Mouse (Mus musculus): Measurements from ENCODE around the gene Eno1. TPM values are rescaled to one million over a fixed set of nuclear protein-coding genes. Genes with fewer than 3 reads are reported as not detected.
A peak's percentile ranks its signal among the peaks of the same experiment; 100 is the strongest.

Eno1 gene
- polyA plus RNA-seq, 1 experiment from 2014 or later: 2,045 TPM

- no peak for ATAC-seq (ENCODE audit: low FRiP score, low TSS enrichment)
- Histone ChIP-seq H3K27ac (ENCODE audit: low read length) (no peak overlapping the region; the same call in 1 of the 2 replicates), H3K9ac (replicated peaks; ENCODE audit: low read length) (no peak overlapping the region), H3K36me3 (ENCODE audit: insufficient read depth, low read length) (peaks cover 10% of the 10 kb centered on the region), H3K4me2 (replicated peaks; ENCODE audit: low read depth, low read length) (no peak overlapping the region), H3K9me3 (ENCODE audit: low read length) (no peaks in the 10 kb centered on the region), H3K4me1 (ENCODE audit: insufficient read depth, low read length) (peaks cover 52% of the 10 kb centered on the region), H3K4me3 (ENCODE audit: low read length) (no peak overlapping the region), H3K27me3 (ENCODE audit: insufficient read depth, low read length) (no peaks in the 10 kb centered on the region)
- WGBS: 72% methylated on average over 4 of the region's 4 CpGs
These were observed 936 bp upstream of the Eno1 start for GRCm38 (mm10) chr4:150235585-150235984.

- peak overlapping the region; percentile 99 for H3K27ac ChIP-seq (ENCODE audit: low read length)
- H3K27me3 ChIP-seq (ENCODE audit: insufficient read depth, low read length): no peaks in the 10 kb centered on the region
- peak overlapping the region; percentile 60 for H3K4me2 ChIP-seq (replicated peaks; ENCODE audit: low read depth, low read length)
- H3K36me3 ChIP-seq (ENCODE audit: insufficient read depth, low read length): peaks cover 14% of the 10 kb centered on the region
- peak overlapping the region; percentile 96 for H3K9ac ChIP-seq (replicated peaks; ENCODE audit: low read length)
- WGBS: 81% methylated on average over 8 of the region's 8 CpGs
- ATAC-seq (ENCODE audit: low FRiP score, low TSS enrichment): no peak
- peak overlapping the region; percentile 95 for H3K4me3 ChIP-seq (ENCODE audit: low read length)
- peaks cover 50% of the 10 kb centered on the region for H3K4me1 ChIP-seq (ENCODE audit: insufficient read depth, low read length)
- H3K9me3 ChIP-seq (ENCODE audit: low read length): no peaks in the 10 kb centered on the region
These were observed 490 bp upstream of the Eno1 start for GRCm38 (mm10) chr4:150236031-150236430.

- Histone ChIP-seq H3K27ac (ENCODE audit: low read length) (peak overlapping the region; percentile 99), H3K4me3 (ENCODE audit: low read length) (peak overlapping the region; percentile 95), H3K27me3 (ENCODE audit: insufficient read depth, low read length) (no peaks in the 10 kb centered on the region), H3K4me1 (ENCODE audit: insufficient read depth, low read length) (peaks cover 45% of the 10 kb centered on the region), H3K9me3 (ENCODE audit: low read length) (no peaks in the 10 kb centered on the region), H3K36me3 (ENCODE audit: insufficient read depth, low read length) (peaks cover 32% of the 10 kb centered on the region), H3K9ac (replicated peaks; ENCODE audit: low read length) (peak overlapping the region; percentile 96), H3K4me2 (replicated peaks; ENCODE audit: low read depth, low read length) (peak overlapping the region; percentile 82)
- WGBS: under 1% methylated on average over 21 of the region's 21 CpGs
- ATAC-seq (ENCODE audit: low FRiP score, low TSS enrichment): no peak
These were observed 1.3 kb downstream of the Eno1 start for GRCm38 (mm10) chr4:150237636-150238361.

- Histone ChIP-seq H3K27me3 (ENCODE audit: insufficient read depth, low read length) (no peaks in the 10 kb centered on the region), H3K27ac (ENCODE audit: low read length) (peak overlapping the region; percentile 99; the same call in 1 of the 2 replicates), H3K36me3 (ENCODE audit: insufficient read depth, low read length) (peaks cover 40% of the 10 kb centered on the region), H3K4me1 (ENCODE audit: insufficient read depth, low read length) (peaks cover 45% of the 10 kb centered on the region), H3K4me3 (ENCODE audit: low read length) (peak overlapping the region; percentile 95), H3K9ac (replicated peaks; ENCODE audit: low read length) (peak overlapping the region; percentile 96), H3K9me3 (ENCODE audit: low read length) (no peaks in the 10 kb centered on the region), H3K4me2 (replicated peaks; ENCODE audit: low read depth, low read length) (peak overlapping the region; percentile 82)
- 6% methylated on average over 3 of the region's 3 CpGs for WGBS
- ATAC-seq (ENCODE audit: low FRiP score, low TSS enrichment): no peak
These were observed 2.0 kb downstream of the Eno1 start for GRCm38 (mm10) chr4:150238433-150239086.

GRCm38 (mm10) chr4:150239087-150239480 is 2.6 kb downstream of the Eno1 start:
- H3K36me3 ChIP-seq (ENCODE audit: insufficient read depth, low read length): peaks cover 45% of the 10 kb centered on the region
- H3K27me3 ChIP-seq (ENCODE audit: insufficient read depth, low read length): no peaks in the 10 kb centered on the region
- no peak overlapping the region for H3K27ac ChIP-seq (ENCODE audit: low read length)
- no peak for ATAC-seq (ENCODE audit: low FRiP score, low TSS enrichment)
- peak overlapping the region; percentile 82 for H3K4me2 ChIP-seq (replicated peaks; ENCODE audit: low read depth, low read length)
- no peaks in the 10 kb centered on the region for H3K9me3 ChIP-seq (ENCODE audit: low read length)
- H3K9ac ChIP-seq (replicated peaks; ENCODE audit: low read length): peak overlapping the region; percentile 96
- H3K4me3 ChIP-seq (ENCODE audit: low read length): peak overlapping the region; percentile 95
- peaks cover 45% of the 10 kb centered on the region for H3K4me1 ChIP-seq (ENCODE audit: insufficient read depth, low read length)
- WGBS: 26% methylated on average over 5 of the region's 5 CpGs

GRCm38 (mm10) chr4:150239503-150239902 is 3.0 kb downstream of the Eno1 start:
- ATAC-seq (ENCODE audit: low FRiP score, low TSS enrichment): no peak
- no peaks in the 10 kb centered on the region for H3K27me3 ChIP-seq (ENCODE audit: insufficient read depth, low read length)
- H3K4me3 ChIP-seq (ENCODE audit: low read length): peak overlapping the region; percentile 95
- peaks cover 49% of the 10 kb centered on the region for H3K36me3 ChIP-seq (ENCODE audit: insufficient read depth, low read length)
- 0 out of 2 replicates have a peak overlapping the region, but pooled peaks have one; percentile 42 for H3K9ac ChIP-seq (replicated peaks; ENCODE audit: low read length)
- peak overlapping the region; percentile 82 for H3K4me2 ChIP-seq (replicated peaks; ENCODE audit: low read depth, low read length)
- H3K27ac ChIP-seq (ENCODE audit: low read length): peak overlapping the region; percentile 85
- H3K9me3 ChIP-seq (ENCODE audit: low read length): no peaks in the 10 kb centered on the region
- H3K4me1 ChIP-seq (ENCODE audit: insufficient read depth, low read length): peaks cover 41% of the 10 kb centered on the region
- WGBS: 15% methylated on average over 6 of the region's 6 CpGs

- Histone ChIP-seq H3K4me1 (ENCODE audit: insufficient read depth, low read length) (peaks cover 37% of the 10 kb centered on the region), H3K9ac (replicated peaks; ENCODE audit: low read length) (0 out of 2 replicates have a peak overlapping the region, but pooled peaks have one; percentile 42), H3K4me2 (replicated peaks; ENCODE audit: low read depth, low read length) (peak overlapping the region; percentile 82), H3K9me3 (ENCODE audit: low read length) (no peaks in the 10 kb centered on the region), H3K4me3 (ENCODE audit: low read length) (peak overlapping the region; percentile 95), H3K27ac (ENCODE audit: low read length) (peak overlapping the region; percentile 85), H3K36me3 (ENCODE audit: insufficient read depth, low read length) (peaks cover 54% of the 10 kb centered on the region), H3K27me3 (ENCODE audit: insufficient read depth, low read length) (no peaks in the 10 kb centered on the region)
- 6% methylated on average over 6 of the region's 6 CpGs for WGBS
- ATAC-seq (ENCODE audit: low FRiP score, low TSS enrichment): no peak
These were observed 3.4 kb downstream of the Eno1 start for GRCm38 (mm10) chr4:150239951-150240368.

- Histone ChIP-seq H3K27me3 (ENCODE audit: insufficient read depth, low read length) (no peaks in the 10 kb centered on the region), H3K9me3 (ENCODE audit: low read length) (no peaks in the 10 kb centered on the region), H3K4me1 (ENCODE audit: insufficient read depth, low read length) (peaks cover 37% of the 10 kb centered on the region), H3K4me3 (ENCODE audit: low read length) (peak overlapping the region; percentile 10; the same call in 1 of the 2 replicates), H3K9ac (replicated peaks; ENCODE audit: low read length) (peak overlapping the region; percentile 16; the same call in 1 of the 2 replicates), H3K4me2 (replicated peaks; ENCODE audit: low read depth, low read length) (no peak overlapping the region), H3K27ac (ENCODE audit: low read length) (no peak overlapping the region), H3K36me3 (ENCODE audit: insufficient read depth, low read length) (peaks cover 58% of the 10 kb centered on the region)
- no peak for ATAC-seq (ENCODE audit: low FRiP score, low TSS enrichment)
- 48% methylated on average over 1 of the region's 1 CpGs for WGBS
These were observed 3.9 kb downstream of the Eno1 start for GRCm38 (mm10) chr4:150240381-150240886.

GRCm38 (mm10) chr4:150241708-150242107 is 5.2 kb downstream of the Eno1 start:
- peaks cover 33% of the 10 kb centered on the region for H3K4me1 ChIP-seq (ENCODE audit: insufficient read depth, low read length)

More at GRCm38 (mm10) chr4:150241708-150242107, 5.2 kb downstream of the Eno1 start:
- 65% methylated on average over 4 of the region's 4 CpGs for WGBS
- Histone ChIP-seq H3K36me3 (ENCODE audit: insufficient read depth, low read length) (peaks cover 69% of the 10 kb centered on the region), H3K9ac (replicated peaks; ENCODE audit: low read length) (no peak overlapping the region), H3K27ac (ENCODE audit: low read length) (no peak overlapping the region), H3K27me3 (ENCODE audit: insufficient read depth, low read length) (no peaks in the 10 kb centered on the region), H3K9me3 (ENCODE audit: low read length) (no peaks in the 10 kb centered on the region), H3K4me2 (replicated peaks; ENCODE audit: low read depth, low read length) (no peak overlapping the region), H3K4me3 (ENCODE audit: low read length) (no peak overlapping the region)
- ATAC-seq (ENCODE audit: low FRiP score, low TSS enrichment): no peak

All from kidney, embryonic 16.5 days (tissue).